Mouse (Mus musculus) neural tube, embryonic 10.5 days (tissue): ENCODE results near the gene Gm21953.
"Not testable (repeated sequence)": the region's sequence is repeated elsewhere in the genome, so short reads cannot be mapped to it uniquely, and the experiment has no call there.

Experiments
- DNase-seq: peaks from one replicate; pipeline ENCODE4 v3.0.0-alpha.2; 2017; ENCODE audit warnings: low spot score; ENCODE audit errors: extremely low spot score

Gene Gm21953

DNA sequence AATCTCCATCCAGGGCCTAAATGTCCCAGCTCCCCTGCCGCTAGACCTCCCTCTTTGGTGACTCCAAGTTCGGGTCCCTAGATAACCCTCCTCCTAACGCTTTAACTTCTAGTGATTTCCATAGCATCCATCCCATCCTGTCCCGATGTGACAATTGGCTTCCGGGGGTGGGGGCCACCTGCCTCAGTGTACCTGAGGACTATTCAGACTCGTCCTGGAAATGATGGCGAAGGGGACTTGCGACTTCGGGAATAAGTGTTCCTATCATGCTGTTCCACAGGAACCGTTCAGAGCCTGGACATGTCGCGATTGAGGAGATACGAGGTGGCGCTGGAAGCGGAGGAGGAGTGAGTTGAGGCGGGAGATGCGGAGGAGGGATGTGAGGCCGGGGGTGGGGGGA, at the start of gene Gm21953:
Gm21953 (plus strand) TSS at position 301 of the 400 bp plus-strand sequence.
- DNase-seq: not testable (repeated sequence)

DNA sequence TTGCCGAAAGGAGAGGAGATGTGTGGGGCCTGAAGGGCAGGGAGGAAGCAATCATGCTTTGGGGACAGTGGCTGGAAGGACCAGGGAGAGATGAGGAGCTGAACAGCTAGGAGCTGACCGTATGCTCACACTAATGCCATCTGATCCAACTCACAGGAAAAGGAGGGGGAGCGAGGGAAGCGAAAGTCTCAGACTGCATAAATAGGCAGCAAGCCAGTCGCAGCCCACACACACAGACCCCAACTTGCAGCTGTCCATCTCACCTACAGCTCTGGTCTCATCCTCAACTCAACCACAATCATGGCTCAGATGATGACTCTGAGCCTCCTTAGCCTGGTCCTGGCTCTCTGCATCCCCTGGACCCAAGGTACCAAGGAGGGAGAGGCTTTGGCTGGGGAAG, 38.6 kb upstream of the Gm21953 start, which contains the start of gene Ccl21b:
Ccl21b (plus strand) TSS at position 301 of the 400 bp plus-strand sequence.
- DNase-seq: not testable (repeated sequence)

GRCm38 (mm10) chr4:42318034-42318433, 24.0 kb downstream of the Gm21953 start, which contains the start of gene Fam205a3:
TSS of gene Fam205a3 (plus strand) at chr4:42318334.
- DNase-seq: not testable (repeated sequence)
